Mouse (Mus musculus) midbrain, embryonic 12.5 days (tissue): Measurements from ENCODE around the gene Hoxb13. TPM values are rescaled to one million over a fixed set of nuclear protein-coding genes. Genes with fewer than 3 reads are reported as not detected.

Experiments
- ATAC-seq: fragments of 200-750 bp; cut with Nextera tagmentation; 2 replicates; pipeline ENCODE4 v1.8.0; 2017; ENCODE audit warnings: low read depth, moderate TSS enrichment, moderate library complexity; ENCODE audit not compliant: low FRiP score
- H3K27ac ChIP-seq: fragments of 300-500 bp; sonication (generic); replicated peaks from 2 replicates; pipeline ENCODE4 v1.5.1; 2016; ENCODE audit warnings: mild to moderate bottlenecking
- H3K27me3 ChIP-seq: fragments of 300-500 bp; sonication (generic); 2 replicates; pipeline ENCODE4 v1.6.1; 2016; ENCODE audit warnings: mild to moderate bottlenecking
- H3K36me3 ChIP-seq: fragments of 300-500 bp; sonication (generic); 2 replicates; pipeline ENCODE4 v1.6.1; 2016
- H3K4me1 ChIP-seq: fragments of 300-500 bp; sonication (generic); 2 replicates; pipeline ENCODE4 v1.6.1; 2016
- H3K4me2 ChIP-seq: fragments of 300-500 bp; sonication (generic); replicated peaks from 2 replicates; pipeline ENCODE4 v1.6.1; 2016; ENCODE audit warnings: mild to moderate bottlenecking, moderate library complexity
- H3K4me3 ChIP-seq: fragments of 300-500 bp; sonication (generic); 2 replicates; pipeline ENCODE4 v1.5.1; 2016; ENCODE audit warnings: mild to moderate bottlenecking
- H3K9ac ChIP-seq: fragments of 300-500 bp; sonication (generic); replicated peaks from 2 replicates; pipeline ENCODE4 v1.6.1; 2016; ENCODE audit warnings: mild to moderate bottlenecking, moderate library complexity
- H3K9me3 ChIP-seq: fragments of 300-500 bp; sonication (generic); 2 replicates; pipeline ENCODE4 v1.6.1; 2016; ENCODE audit warnings: mild to moderate bottlenecking
- WGBS: fragments of 180-500 bp; shearing (Covaris S2); methylation state at CpG from one replicate; pipeline ENCODE4 v1.1.7; 2016; 5-methylcytosine and 5-hydroxymethylcytosine counted together
- polyA plus RNA-seq: library from polyadenylated mRNA; unstranded; fragments of >200 nt; fragmentation: Nextera tagmentation; extraction: Ambion mirVana; gene quantifications from 2 replicates; pipeline ENCODE4 v1.2.1, GENCODE M21; 2016

The Hoxb13 gene
- polyA plus RNA-seq, 1 experiment from 2014 or later = not detected

GRCm38 (mm10) chr11:96175511-96175910 lies 18.6 kb upstream of the Hoxb13 start:
- H3K9ac ChIP-seq = no peak overlapping the region
- H3K27ac ChIP-seq = no peak overlapping the region
- no peaks in the 10 kb centered on the region for H3K9me3 ChIP-seq
- under 1% methylated on average over 17 of the region's 17 CpGs for WGBS
- H3K4me2 ChIP-seq = no peak overlapping the region
- no peaks in the 10 kb centered on the region for H3K36me3 ChIP-seq
- no peak for ATAC-seq
- no peak overlapping the region for H3K4me3 ChIP-seq
- H3K27me3 ChIP-seq = peaks cover 98% of the 10 kb centered on the region
- H3K4me1 ChIP-seq = no peaks in the 10 kb centered on the region; the same call in 1 of the 2 replicates

GRCm38 (mm10) chr11:96175951-96176530 lies 18.1 kb upstream of the Hoxb13 start:
- Histone ChIP-seq H3K27me3 (peaks cover 98% of the 10 kb centered on the region), H3K27ac (no peak overlapping the region), H3K9me3 (no peaks in the 10 kb centered on the region), H3K4me3 (no peak overlapping the region), H3K9ac (no peak overlapping the region), H3K4me1 (no peaks in the 10 kb centered on the region), H3K4me2 (no peak overlapping the region), H3K36me3 (no peaks in the 10 kb centered on the region)
- no peak for ATAC-seq
- WGBS = 2% methylated on average over 9 of the region's 9 CpGs

GRCm38 (mm10) chr11:96176841-96177240 lies 17.3 kb upstream of the Hoxb13 start:
- Histone ChIP-seq H3K9me3 (no peaks in the 10 kb centered on the region), H3K27ac (no peak overlapping the region), H3K4me2 (no peak overlapping the region), H3K4me3 (no peak overlapping the region), H3K36me3 (no peaks in the 10 kb centered on the region), H3K4me1 (no peaks in the 10 kb centered on the region), H3K9ac (no peak overlapping the region), H3K27me3 (peaks cover 98% of the 10 kb centered on the region)
- WGBS = 2% methylated on average over 10 of the region's 10 CpGs
- ATAC-seq = no peak

- under 1% methylated on average over 24 of the region's 27 CpGs for WGBS
- Histone ChIP-seq H3K4me2 (no peak overlapping the region), H3K9ac (no peak overlapping the region), H3K27ac (no peak overlapping the region), H3K36me3 (no peaks in the 10 kb centered on the region), H3K27me3 (peaks cover 98% of the 10 kb centered on the region), H3K4me1 (no peaks in the 10 kb centered on the region), H3K4me3 (no peak overlapping the region), H3K9me3 (no peaks in the 10 kb centered on the region)
- no peak for ATAC-seq
Measured at GRCm38 (mm10) chr11:96177546-96178174, 16.5 kb upstream of the Hoxb13 start.

- H3K9me3 ChIP-seq = 0 out of 2 replicates have a peak, but pooled peaks cover 4% of the 10 kb centered on the region
- no peak overlapping the region for H3K4me2 ChIP-seq
- no peak for ATAC-seq
- no peak overlapping the region for H3K4me3 ChIP-seq
- no peaks in the 10 kb centered on the region for H3K36me3 ChIP-seq
- peaks cover 98% of the 10 kb centered on the region for H3K27me3 ChIP-seq
- H3K4me1 ChIP-seq = no peaks in the 10 kb centered on the region
- H3K27ac ChIP-seq = no peak overlapping the region
- no peak overlapping the region for H3K9ac ChIP-seq
- WGBS = 2% methylated on average over 8 of the region's 8 CpGs
Measured at GRCm38 (mm10) chr11:96178356-96178755, 15.8 kb upstream of the Hoxb13 start.

- Histone ChIP-seq H3K4me2 (no peak overlapping the region), H3K27me3 (peaks cover 98% of the 10 kb centered on the region), H3K9ac (no peak overlapping the region), H3K36me3 (no peaks in the 10 kb centered on the region), H3K9me3 (0 out of 2 replicates have a peak, but pooled peaks cover 4% of the 10 kb centered on the region), H3K4me1 (no peaks in the 10 kb centered on the region), H3K27ac (no peak overlapping the region), H3K4me3 (no peak overlapping the region)
- WGBS = 2% methylated on average over 6 of the region's 6 CpGs
- no peak for ATAC-seq
Measured at GRCm38 (mm10) chr11:96178911-96179503, 15.1 kb upstream of the Hoxb13 start.

- Histone ChIP-seq H3K4me2 (no peak overlapping the region), H3K9me3 (0 out of 2 replicates have a peak, but pooled peaks cover 4% of the 10 kb centered on the region), H3K27me3 (peaks cover 95% of the 10 kb centered on the region), H3K4me1 (no peaks in the 10 kb centered on the region), H3K27ac (no peak overlapping the region), H3K9ac (no peak overlapping the region), H3K36me3 (no peaks in the 10 kb centered on the region), H3K4me3 (no peak overlapping the region)
- 22% methylated on average over 4 of the region's 4 CpGs for WGBS
- no peak for ATAC-seq
Measured at GRCm38 (mm10) chr11:96181061-96181460, 13.1 kb upstream of the Hoxb13 start.

GRCm38 (mm10) chr11:96184233-96184632 lies 9.9 kb upstream of the Hoxb13 start:
- Histone ChIP-seq H3K4me3 (no peak overlapping the region), H3K9me3 (0 out of 2 replicates have a peak, but pooled peaks cover 4% of the 10 kb centered on the region), H3K4me1 (no peaks in the 10 kb centered on the region), H3K27me3 (peaks cover 97% of the 10 kb centered on the region), H3K9ac (no peak overlapping the region), H3K27ac (no peak overlapping the region), H3K4me2 (no peak overlapping the region), H3K36me3 (no peaks in the 10 kb centered on the region)
- ATAC-seq = no peak

- no peak overlapping the region for H3K4me3 ChIP-seq
- no peak for ATAC-seq
- 0 out of 2 replicates have a peak, but pooled peaks cover 4% of the 10 kb centered on the region for H3K9me3 ChIP-seq
- no peak overlapping the region for H3K4me2 ChIP-seq
- 0 out of 2 replicates have a peak, but pooled peaks cover 4% of the 10 kb centered on the region for H3K4me1 ChIP-seq
- H3K9ac ChIP-seq = no peak overlapping the region
- no peak overlapping the region for H3K27ac ChIP-seq
- peaks cover 95% of the 10 kb centered on the region for H3K27me3 ChIP-seq
- H3K36me3 ChIP-seq = no peaks in the 10 kb centered on the region
- 17% methylated on average over 4 of the region's 4 CpGs for WGBS
Measured at GRCm38 (mm10) chr11:96187321-96187720, 6.8 kb upstream of the Hoxb13 start.

- Histone ChIP-seq H3K4me2 (no peak overlapping the region), H3K36me3 (no peaks in the 10 kb centered on the region), H3K9ac (no peak overlapping the region), H3K27me3 (peaks cover 98% of the 10 kb centered on the region), H3K27ac (no peak overlapping the region), H3K4me1 (peaks cover 12% of the 10 kb centered on the region; the same call in 1 of the 2 replicates), H3K4me3 (no peak overlapping the region), H3K9me3 (no peaks in the 10 kb centered on the region)
- WGBS = 2% methylated on average over 28 of the region's 28 CpGs
- no peak for ATAC-seq
Measured at GRCm38 (mm10) chr11:96189810-96190522, 4.2 kb upstream of the Hoxb13 start.

GRCm38 (mm10) chr11:96191132-96191531 lies 3.0 kb upstream of the Hoxb13 start:
- H3K9me3 ChIP-seq = no peaks in the 10 kb centered on the region
- 4% methylated on average over 5 of the region's 5 CpGs for WGBS
- no peak overlapping the region for H3K27ac ChIP-seq
- no peak overlapping the region for H3K4me2 ChIP-seq
- H3K9ac ChIP-seq = no peak overlapping the region
- H3K4me3 ChIP-seq = no peak overlapping the region
- no peak for ATAC-seq
- H3K27me3 ChIP-seq = peaks cover 98% of the 10 kb centered on the region
- no peaks in the 10 kb centered on the region for H3K36me3 ChIP-seq
- peaks cover 12% of the 10 kb centered on the region; the same call in 1 of the 2 replicates for H3K4me1 ChIP-seq

GRCm38 (mm10) chr11:96194401-96194710 lies 240 bp downstream of the Hoxb13 start:
- Histone ChIP-seq H3K27ac (no peak overlapping the region), H3K9ac (no peak overlapping the region), H3K27me3 (peaks cover 98% of the 10 kb centered on the region), H3K36me3 (no peaks in the 10 kb centered on the region), H3K4me3 (0 out of 2 replicates have a peak overlapping the region, but pooled peaks have one; percentile 10), H3K9me3 (no peaks in the 10 kb centered on the region), H3K4me2 (peak overlapping the region; percentile 14), H3K4me1 (peaks cover 12% of the 10 kb centered on the region; the same call in 1 of the 2 replicates)
- 2% methylated on average over 10 of the region's 10 CpGs for WGBS
- ATAC-seq = no peak
